Mouse (Mus musculus) left cerebral cortex, adult 9 months (tissue): ENCODE data around the gene Mpg.

ENCODE experiments used
- DNase-seq, 2 experiments: peaks; one replicate each; pipeline ENCODE4 v3.0.0; 2022; ENCODE audit warnings: low spot score in 2 of 2

Gene Mpg

DNA sequence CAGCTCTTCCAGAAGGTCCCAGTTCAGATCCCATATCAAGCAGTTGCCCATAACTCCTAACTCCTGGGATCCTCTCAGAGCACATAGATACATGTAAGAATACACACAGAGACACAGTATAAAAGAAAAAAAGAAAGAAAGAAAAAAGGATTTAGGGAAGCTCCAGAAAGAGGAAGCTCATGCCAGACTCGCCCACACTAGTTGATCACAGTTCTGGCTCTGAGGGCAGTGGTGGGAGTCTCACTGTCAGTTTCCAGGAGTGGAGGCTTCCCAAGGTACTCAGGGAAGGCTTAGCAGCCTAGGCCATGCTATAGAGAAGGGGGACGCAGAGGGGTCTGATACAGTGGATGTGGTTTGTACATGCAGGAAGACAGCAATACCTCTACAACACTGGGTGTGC, 4.8 kb downstream of the Mpg start:
- DNase-seq: peak in 1 of 2 experiments; percentile 64

DNA sequence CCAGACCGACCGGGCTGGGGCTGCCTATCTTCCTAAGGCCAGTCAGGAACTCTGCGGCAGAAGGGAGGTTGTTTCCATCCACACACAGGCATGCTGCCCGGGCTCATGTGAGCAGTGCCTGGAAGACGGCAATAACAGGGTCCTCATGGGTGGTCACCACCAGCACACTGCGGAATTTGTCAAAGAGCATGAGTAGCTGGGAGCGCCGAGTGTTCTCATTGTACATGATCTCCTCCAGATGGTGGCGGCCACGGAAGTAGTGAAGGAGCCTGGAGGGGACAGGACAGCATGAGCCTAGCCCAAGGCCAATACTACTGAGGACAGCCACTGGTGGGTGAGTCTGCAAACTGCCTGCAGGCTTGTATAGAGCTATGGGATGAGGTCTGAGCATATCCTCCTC, 6.5 kb downstream of the Mpg start:
- DNase-seq: no peak

GRCm38 (mm10) chr11:32233895-32234294, 7.6 kb downstream of the Mpg start:
- no peak for DNase-seq

GRCm38 (mm10) chr11:32234816-32235485, 8.6 kb downstream of the Mpg start:
- DNase-seq: no peak

GRCm38 (mm10) chr11:32235646-32236045, 9.3 kb downstream of the Mpg start:
- DNase-seq: peak in 1 of 2 experiments; percentile 72

DNA sequence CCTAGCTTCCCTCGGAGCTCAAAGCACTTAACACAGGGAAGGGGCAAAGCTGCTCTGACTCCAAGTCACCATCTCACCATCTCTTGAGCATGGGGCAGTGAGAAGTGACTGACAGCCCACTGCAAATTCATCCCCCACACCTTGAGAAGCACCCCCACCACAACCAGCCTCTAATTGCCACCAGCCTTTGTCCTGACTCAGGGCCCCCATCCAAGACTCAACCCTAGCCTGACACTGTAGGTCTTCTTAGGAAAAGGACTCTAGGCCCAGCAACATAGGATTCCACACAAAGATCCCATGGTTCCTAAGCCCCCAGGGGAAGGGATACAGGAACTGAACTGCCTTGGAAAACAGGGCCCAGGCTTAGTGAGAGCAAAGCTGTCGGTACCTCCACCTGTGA, 9.8 kb downstream of the Mpg start:
- no peak for DNase-seq

DNA sequence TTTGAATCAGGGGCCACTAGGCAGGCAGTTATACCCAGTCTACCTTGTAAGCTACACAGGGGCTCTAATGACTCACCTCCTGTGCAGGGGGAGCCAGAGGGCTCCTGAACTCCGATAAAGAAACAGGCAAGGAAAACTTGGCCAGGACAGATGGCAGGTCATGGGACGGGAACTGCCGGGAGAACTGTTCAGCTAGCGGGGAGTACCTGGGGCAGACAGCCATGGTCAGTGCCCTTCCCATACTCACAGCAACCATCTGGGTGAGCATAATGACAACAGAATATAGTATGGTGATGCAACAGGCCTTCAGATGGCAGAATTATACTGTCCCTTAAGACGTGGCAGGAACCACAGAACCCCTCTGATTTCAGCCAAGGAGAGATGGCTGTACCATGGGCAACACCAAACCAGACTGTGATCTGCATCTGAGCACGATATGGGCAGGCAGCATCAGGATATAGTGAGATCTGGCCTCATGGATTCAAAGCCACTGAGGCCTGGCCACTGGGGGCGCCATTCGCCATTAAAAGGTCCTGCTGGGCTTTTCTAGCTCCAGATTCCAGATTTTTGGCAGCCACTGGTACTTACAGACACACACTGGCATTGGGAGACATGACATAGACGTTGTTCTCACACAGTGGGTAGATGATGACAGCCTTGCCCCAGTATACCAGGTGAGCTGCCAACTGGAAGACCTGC, 10.6 kb downstream of the Mpg start:
- DNase-seq: no peak

GRCm38 (mm10) chr11:32237411-32237795, 11.1 kb downstream of the Mpg start:
- no peak for DNase-seq

GRCm38 (mm10) chr11:32238093-32238860, 12.0 kb downstream of the Mpg start:
- peak in 1 of 2 experiments; percentile 84 for DNase-seq

- no peak for DNase-seq
Observed at GRCm38 (mm10) chr11:32241391-32241790, 15.1 kb downstream of the Mpg start.

DNA sequence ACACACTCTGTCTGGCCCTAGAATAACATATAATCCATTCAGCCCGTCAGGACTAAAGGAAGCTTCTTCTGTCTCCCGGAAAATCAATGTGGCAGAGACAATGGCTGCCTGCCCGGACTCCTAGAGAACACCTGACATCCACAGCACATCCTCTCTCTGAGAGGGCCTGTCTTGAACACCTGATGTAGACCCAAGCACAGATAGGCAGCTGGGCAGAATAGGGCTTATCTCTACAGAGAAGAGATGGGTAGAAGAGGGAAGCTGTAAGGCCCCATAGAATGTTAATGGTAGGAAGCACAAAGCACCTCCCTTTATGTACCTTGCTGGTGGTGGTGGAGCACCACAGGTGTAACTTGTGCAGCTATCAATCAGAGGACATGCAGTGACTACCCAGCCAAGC, 15.9 kb downstream of the Mpg start:
- DNase-seq: no peak

- no peak for DNase-seq
Observed at GRCm38 (mm10) chr11:32243205-32243955, 17.1 kb downstream of the Mpg start.

DNA sequence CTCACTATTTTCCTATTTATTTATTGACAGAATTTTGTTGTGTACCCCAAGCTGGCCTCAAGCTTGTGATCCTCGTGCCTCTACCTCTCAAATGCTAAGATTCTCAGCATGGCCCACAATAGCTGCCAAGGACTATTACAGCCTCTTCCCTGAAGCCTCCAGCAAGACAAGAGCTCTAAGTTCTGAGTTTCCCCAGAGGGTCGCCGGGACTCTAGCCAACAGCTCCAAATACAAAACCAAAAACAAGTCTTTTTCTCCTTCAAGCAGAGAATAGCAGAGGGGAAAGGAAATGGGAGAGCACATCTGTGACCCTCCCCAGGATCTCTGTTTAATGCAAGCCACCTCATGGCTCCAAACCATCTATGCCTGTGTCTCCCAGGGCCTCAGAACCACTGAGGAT, 17.8 kb downstream of the Mpg start:
- no peak for DNase-seq

DNA sequence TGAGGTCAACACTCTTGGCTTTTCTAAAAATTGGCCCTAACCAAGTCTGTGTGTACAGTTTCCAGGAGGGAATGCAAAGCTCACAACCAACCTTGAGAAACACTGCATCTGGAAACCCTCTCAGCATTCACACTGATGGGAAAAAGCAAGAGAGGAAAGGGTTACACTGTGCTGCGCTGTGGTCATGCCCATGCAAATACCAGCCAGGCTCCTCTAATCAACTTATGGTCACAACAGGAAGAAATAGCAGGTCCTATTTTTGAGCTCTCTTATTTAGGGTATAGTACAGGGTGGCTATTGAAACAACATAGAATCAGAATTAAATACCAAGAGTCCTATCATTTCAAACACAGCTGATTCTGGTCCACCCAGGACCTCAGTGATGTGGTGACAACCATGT, 18.3 kb downstream of the Mpg start:
- DNase-seq: no peak

- DNase-seq: no peak
Observed at GRCm38 (mm10) chr11:32245614-32246013, 19.3 kb downstream of the Mpg start.

DNA sequence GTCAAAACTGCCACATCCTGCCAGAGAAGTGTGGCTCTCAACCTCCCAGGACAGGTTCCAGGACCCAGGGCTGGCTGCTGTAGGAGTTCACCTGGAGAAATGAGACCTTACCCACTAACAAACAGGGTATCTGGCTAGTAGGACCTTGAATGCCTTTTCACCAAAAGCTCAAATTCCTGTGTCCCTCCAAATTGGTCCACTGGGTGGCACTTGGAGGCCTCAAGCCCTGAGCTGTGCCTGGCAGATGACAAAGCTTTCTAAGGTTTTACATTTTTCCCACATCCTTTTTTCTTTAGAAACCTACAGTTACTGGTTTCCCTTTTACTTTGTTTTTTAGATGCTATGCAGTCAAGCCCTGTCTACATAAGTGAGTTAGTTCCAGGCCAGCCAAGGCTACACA, 20.8 kb downstream of the Mpg start:
- no peak for DNase-seq

GRCm38 (mm10) chr11:32248350-32248749, 22.0 kb downstream of the Mpg start:
- no peak for DNase-seq

- no peak for DNase-seq
Observed at GRCm38 (mm10) chr11:32250880-32251763, 24.8 kb downstream of the Mpg start.

- DNase-seq: no peak
Observed at GRCm38 (mm10) chr11:32253121-32253520, 26.8 kb downstream of the Mpg start.

DNA sequence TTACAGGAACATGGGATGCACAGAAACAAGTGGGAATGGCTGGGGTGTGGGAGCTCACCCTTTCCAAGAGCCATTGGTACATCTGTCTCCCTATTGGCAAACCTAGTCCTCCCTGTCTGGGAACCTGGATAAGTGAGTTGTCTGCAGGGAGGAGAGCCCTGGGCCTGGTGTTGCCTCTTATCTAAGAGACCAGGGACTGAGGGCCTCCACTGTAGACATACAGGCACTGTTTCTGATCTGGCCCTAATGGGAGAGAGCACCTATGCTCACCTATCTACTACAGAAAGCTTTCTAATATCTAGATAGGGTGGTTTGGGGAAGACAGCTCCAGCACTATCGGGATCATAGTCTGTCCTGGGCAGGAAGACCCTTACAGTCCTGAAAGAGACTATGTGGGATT, 29.8 kb downstream of the Mpg start:
- no peak for DNase-seq

- DNase-seq: no peak
Observed at GRCm38 (mm10) chr11:32256566-32256965, 30.3 kb downstream of the Mpg start.
